13 mouse cellular contexts compared by ENCODE assay signal in genomic region chr2:169951041-169951440, GRCm38 (mm10).
DNase-seq lines count a peak whose midpoint lies in the region; ATAC-seq lines count a peak whose summit lies in the region.
"Had no signal": no experiment of that assay in that cellular context is flagged by ENCODE, and none has a peak within 500 bp of the region (broad histone marks: within the 10 kb centered on the region; RNA-seq: fewer than 3 reads in every experiment).

No protein-coding gene starts in this region.

- no peak overlapping the region for H3K4me2 ChIP-seq in intestine, embryonic 14.5 days (ENCODE audit: low read length)
- no peak overlapping the region for H3K4me2 ChIP-seq in limb, embryonic 15.5 days
- H3K4me2 ChIP-seq: liver, embryonic 12.5 days; neural tube, embryonic 13.5 days had no signal

- peak; percentile 32 for DNase-seq in kidney, postnatal 14 days
- no peak for DNase-seq in kidney, adult 9 months
- peak; percentile 48 for DNase-seq in ovary, postnatal 36 days (ENCODE audit: low spot score)
- no peak for DNase-seq in ovary, postnatal 10 days (ENCODE audit: low spot score)
- DNase-seq in intestine, embryonic 14.5 days (ENCODE audit: low spot score), result no peak
- DNase-seq in cerebellum, postnatal 4 days (ENCODE audit: low spot score in 2 of 2), result no peak
- DNase-seq: cerebellum, adult 2 months had no signal

- ATAC-seq in intestine, embryonic 14.5 days (replicated peaks; ENCODE audit: low FRiP score, low TSS enrichment, low read depth), result peak; percentile 74
- no peak for ATAC-seq in limb, embryonic 15.5 days (ENCODE audit: insufficient number of reproducible peaks, low FRiP score, low TSS enrichment, low read depth)
- ATAC-seq: CD4-positive, CD25-positive, alpha-beta regulatory T cell, adult 4 months; forebrain, embryonic 16.5 days; liver, embryonic 12.5 days; lung, postnatal 0 days had no signal

- H3K9me3 ChIP-seq in intestine, embryonic 14.5 days (ENCODE audit: control insufficient read depth, low read length), result no peaks in the 10 kb centered on the region
- H3K9me3 ChIP-seq in limb, embryonic 15.5 days, result no peaks in the 10 kb centered on the region
- H3K9me3 ChIP-seq: liver, embryonic 12.5 days; neural tube, embryonic 13.5 days had no signal

- H3K36me3 ChIP-seq in intestine, embryonic 14.5 days (ENCODE audit: control insufficient read depth, insufficient read depth, low read length), result no peaks in the 10 kb centered on the region
- no peaks in the 10 kb centered on the region for H3K36me3 ChIP-seq in limb, embryonic 15.5 days
- H3K36me3 ChIP-seq: liver, embryonic 12.5 days; neural tube, embryonic 13.5 days had no signal

- H3K27ac ChIP-seq in intestine, embryonic 14.5 days (ENCODE audit: low read depth), result peak overlapping the region; percentile 43
- peak overlapping the region; percentile 59; the same call in 1 of the 2 replicates for H3K27ac ChIP-seq in limb, embryonic 15.5 days
- H3K27ac ChIP-seq: liver, embryonic 12.5 days; neural tube, embryonic 13.5 days had no signal

- no peaks in the 10 kb centered on the region for H3K27me3 ChIP-seq in intestine, embryonic 14.5 days (replicated peaks; ENCODE audit: control insufficient read depth, insufficient read depth, low read length)
- H3K27me3 ChIP-seq in limb, embryonic 15.5 days, result no peaks in the 10 kb centered on the region
- H3K27me3 ChIP-seq: liver, embryonic 12.5 days; neural tube, embryonic 13.5 days had no signal

- WGBS in intestine, embryonic 14.5 days, result 35% methylated on average over 8 of the region's 8 CpGs
- WGBS in limb, embryonic 15.5 days, result 37% methylated on average over 8 of the region's 8 CpGs

- no peak overlapping the region for H3K4me3 ChIP-seq in intestine, embryonic 14.5 days (ENCODE audit: low read depth, low read length)
- no peak overlapping the region for H3K4me3 ChIP-seq in limb, embryonic 15.5 days
- H3K4me3 ChIP-seq: liver, embryonic 12.5 days; neural tube, embryonic 13.5 days had no signal

- peaks cover 18% of the 10 kb centered on the region for H3K4me1 ChIP-seq in intestine, embryonic 14.5 days (replicated peaks; ENCODE audit: control insufficient read depth, insufficient read depth, low read length)
- peaks cover 5% of the 10 kb centered on the region; the same call in 1 of the 2 replicates for H3K4me1 ChIP-seq in limb, embryonic 15.5 days
- H3K4me1 ChIP-seq: liver, embryonic 12.5 days had no signal

- H3K9ac ChIP-seq in intestine, embryonic 14.5 days (ENCODE audit: low read length), result no peak overlapping the region
- H3K9ac ChIP-seq in limb, embryonic 15.5 days, result no peak overlapping the region
- H3K9ac ChIP-seq: liver, embryonic 12.5 days; neural tube, embryonic 13.5 days had no signal

Comparison
In these comparisons a context has a peak if more than half of its experiments do, and no peak if none do; other contexts are left out.
1. DNase-seq: peak in kidney, postnatal 14 days (single experiment) and ovary, postnatal 36 days (single experiment); none in kidney, adult 9 months (single experiment), ovary, postnatal 10 days (single experiment), intestine, embryonic 14.5 days (single experiment) and cerebellum, postnatal 4 days (0 of 2).